Mouse (Mus musculus) small intestine, adult 2 months (tissue): ENCODE measurements at regions not wholly inside any gene's neighbourhood (a gene's known extent, or its start where the extent isn't known, plus 50 kb on each side); places are given as distances from the start of the nearest gene placed in this dataset.

ENCODE experiments used
- CTCF ChIP-seq: fragments of 200-500 bp; IDR thresholded peaks from 2 replicates; pipeline ENCODE4 v1.5.1; 2012; ENCODE audit warnings: low read depth, mild to moderate bottlenecking, control low read depth, inconsistent platforms, low read length, moderate library complexity, mixed read lengths; ENCODE audit not compliant: insufficient replicate concordance, insufficient read length; ENCODE audit errors: extremely low read depth
- POLR2A ChIP-seq: fragments of 200-500 bp; IDR thresholded peaks from 2 replicates; pipeline ENCODE4 v1.6.1; 2012; ENCODE audit warnings: low read depth, mild to moderate bottlenecking, control low read depth, inconsistent platforms, low read length, moderate library complexity

DNA sequence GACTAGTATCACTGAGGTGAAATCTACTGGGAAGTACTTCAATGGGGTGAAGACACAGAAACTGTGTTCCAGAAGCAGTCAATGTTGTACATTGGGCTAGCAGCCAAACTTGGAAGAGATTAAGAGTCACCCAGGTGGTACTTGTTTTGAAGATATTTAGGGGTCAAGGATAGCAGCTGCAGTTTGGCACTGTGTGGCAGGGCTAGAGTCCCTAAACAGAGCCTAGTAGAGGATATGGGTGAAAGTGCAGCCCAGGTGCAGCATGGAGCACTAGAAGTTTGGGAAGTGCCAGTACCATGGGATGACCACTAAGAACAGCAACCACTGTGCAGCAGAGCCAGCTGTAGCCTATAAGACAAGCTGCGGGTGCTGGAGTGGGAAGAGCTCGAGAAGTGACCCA, 70.6 kb upstream of the A1bg start:
- TF ChIP-seq CTCF (no peak), POLR2A (no peak)
